Mouse (Mus musculus): ENCODE measurements around the gene Rusc1. TPM values are rescaled to one million over a fixed set of nuclear protein-coding genes. Genes with fewer than 3 reads are reported as not detected.

Gene Rusc1
- total and polyA plus RNA-seq, 3 experiments = 40.8 to 58.9 TPM; not detected in 1

GRCm38 (mm10) chr3:89058361-89058760 lies 34.8 kb downstream of the Rusc1 start:
- Histone ChIP-seq H3K36me3 (ENCODE audit: control insufficient read depth in 1 of 2, insufficient read depth in 2 of 2, low read length in 2 of 2) (peaks cover 0 to 75% of the 10 kb centered on the region in 2 experiments; a peak in 2 of 4 replicates), H3K4me1 (ENCODE audit: control insufficient read depth in 1 of 2, insufficient read depth in 2 of 2, low read length in 2 of 2) (no peaks in the 10 kb centered on the region), H3K4me3 (ENCODE audit: control insufficient read depth in 1 of 2, insufficient read depth in 1 of 2, low read depth in 2 of 2, low read length in 2 of 2) (no peak overlapping the region), H3K27me3 (ENCODE audit: control insufficient read depth in 1 of 2, insufficient read depth in 2 of 2, low read length in 2 of 2) (no peaks in the 10 kb centered on the region), H3K9me3 (replicated peaks; ENCODE audit: insufficient read depth, low read length) (no peaks in the 10 kb centered on the region), H3K9ac (ENCODE audit: control insufficient read depth, low read depth, low read length, poor library complexity, severe bottlenecking) (no peak overlapping the region), H3K79me2 (ENCODE audit: control insufficient read depth, insufficient read depth, low read length, poor library complexity) (no peaks in the 10 kb centered on the region), H3K27ac (ENCODE audit: control insufficient read depth, low read depth, low read length) (no peak overlapping the region)
- no peak for DNase-seq (ENCODE audit: low read depth, low spot score)
- TF ChIP-seq POLR2AphosphoS2 (IDR thresholded peaks at IDR 0.05; ENCODE audit: low read length) (no peak), MAFK (IDR thresholded peaks at IDR 0.05; ENCODE audit: borderline replicate concordance, low read depth, low read length) (no peak), UBTF (IDR thresholded peaks at IDR 0.05; ENCODE audit: borderline replicate concordance, insufficient read depth, low read depth, low read length) (no peak), ELF1 (IDR thresholded peaks at IDR 0.05; ENCODE audit: low read depth, low read length) (no peak), SMC3 (IDR thresholded peaks at IDR 0.05; ENCODE audit: low read depth, low read length) (no peak), POLR2AphosphoS5 (IDR thresholded peaks at IDR 0.05; ENCODE audit: borderline replicate concordance, low read depth, low read length) (no peak), ZC3H11A (IDR thresholded peaks at IDR 0.05; ENCODE audit: low read depth, low read length) (no peak), BHLHE40 (IDR thresholded peaks at IDR 0.05; ENCODE audit: borderline replicate concordance, low read depth, low read length) (no peak), TAL1 (IDR thresholded peaks at IDR 0.05; ENCODE audit: low read length) (no peak), ETS1 (IDR thresholded peaks at IDR 0.05; ENCODE audit: low read depth, low read length) (no peak), USF1 (IDR thresholded peaks at IDR 0.05; ENCODE audit: low read depth, low read length) (no peak), MAX (IDR thresholded peaks at IDR 0.05; ENCODE audit: low read length) (no peak), NRF1 (IDR thresholded peaks at IDR 0.05; ENCODE audit: insufficient read depth, low read depth, low read length, poor library complexity, severe bottlenecking) (no peak), MYB (IDR thresholded peaks at IDR 0.05; ENCODE audit: low read depth, low read length) (no peak), CHD1 (IDR thresholded peaks at IDR 0.05; ENCODE audit: low read depth, low read length) (no peak), TCF12 (IDR thresholded peaks at IDR 0.05; ENCODE audit: low read depth, low read length) (no peak)

DNA sequence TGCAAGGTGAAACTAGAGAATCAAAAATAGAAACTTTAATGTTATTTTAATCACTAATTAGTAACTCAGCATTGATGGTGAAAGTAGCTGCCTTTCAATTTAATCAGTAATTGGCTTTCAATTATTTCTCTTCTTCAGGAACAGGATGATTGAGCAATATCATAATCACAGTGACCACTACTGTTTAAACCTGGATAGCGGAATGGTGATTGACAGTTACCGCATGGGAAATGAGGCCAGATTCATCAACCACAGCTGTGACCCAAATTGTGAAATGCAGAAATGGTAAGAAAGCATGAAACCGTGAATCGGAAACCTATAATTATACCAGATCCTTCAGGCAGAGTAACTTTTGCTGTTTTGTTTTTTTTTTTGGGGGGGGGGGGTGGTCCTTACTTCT lies 49.8 kb downstream of the Rusc1 start:
- Histone ChIP-seq H3K9ac (ENCODE audit: control insufficient read depth, low read depth, low read length, poor library complexity, severe bottlenecking) (no peak overlapping the region), H3K36me3 (ENCODE audit: control insufficient read depth in 1 of 2, insufficient read depth in 2 of 2, low read length in 2 of 2) (peaks cover 0 to 65% of the 10 kb centered on the region in 2 experiments; a peak in 2 of 4 replicates), H3K27ac (ENCODE audit: control insufficient read depth, low read depth, low read length) (no peak overlapping the region)

More for the DNA sequence above, 49.8 kb downstream of the Rusc1 start:
- no peaks in the 10 kb centered on the region for H3K9me3 ChIP-seq (replicated peaks; ENCODE audit: insufficient read depth, low read length)
- no peaks in the 10 kb centered on the region for H3K27me3 ChIP-seq (ENCODE audit: control insufficient read depth in 1 of 2, insufficient read depth in 2 of 2, low read length in 2 of 2)
- DNase-seq (ENCODE audit: low read depth, low spot score) = no peak
- H3K4me3 ChIP-seq (ENCODE audit: control insufficient read depth in 1 of 2, insufficient read depth in 1 of 2, low read depth in 2 of 2, low read length in 2 of 2) = no peak overlapping the region
- TF ChIP-seq SIN3A (IDR thresholded peaks at IDR 0.05; ENCODE audit: low read length) (no peak), USF2 (IDR thresholded peaks at IDR 0.05; ENCODE audit: borderline replicate concordance in 1 of 2, insufficient read depth in 1 of 2, low read depth in 1 of 2, low read length in 2 of 2) (no peak), MAX (IDR thresholded peaks at IDR 0.05; ENCODE audit: low read length) (no peak)
- H3K79me2 ChIP-seq (ENCODE audit: control insufficient read depth, insufficient read depth, low read length, poor library complexity) = no peaks in the 10 kb centered on the region
- no peaks in the 10 kb centered on the region for H3K4me1 ChIP-seq (ENCODE audit: control insufficient read depth in 1 of 2, insufficient read depth in 2 of 2, low read length in 2 of 2)

Other genes starting within 250 kb of the Rusc1 start
- 70.6 and 82.6 TPM in 2 replicates for gene Msto1, start 179.3 kb downstream of the Rusc1 start, total RNA-seq (2012; rRNA removed)
- 100 to 1,000 TPM in 1 of 2 experiments, not detected in 1; 101 TPM for gene Msto1, start 179.3 kb downstream of the Rusc1 start, polyA plus RNA-seq (2012; ENCODE audit: insufficient read depth in 1 of 2, insufficient read length in 2 of 2, low read depth in 1 of 2, low replicate concordance in 2 of 2, missing spikeins in 1 of 2)
- 9.6 and 10.3 TPM in 2 replicates for gene Ash1l, start 142.7 kb downstream of the Rusc1 start, total RNA-seq (2012; rRNA removed)
- gene Ash1l, start 142.7 kb downstream of the Rusc1 start, polyA plus RNA-seq (2012; ENCODE audit: insufficient read depth in 1 of 2, insufficient read length in 2 of 2, low read depth in 1 of 2, low replicate concordance in 2 of 2, missing spikeins in 1 of 2) = 10 to 100 TPM; 12.8 to 22.2 TPM
- gene Dap3, start 142.1 kb downstream of the Rusc1 start, total RNA-seq (2012; rRNA removed) = 192 and 247 TPM in 2 replicates
- gene Dap3, start 142.1 kb downstream of the Rusc1 start, polyA plus RNA-seq (2012; ENCODE audit: insufficient read depth in 1 of 2, insufficient read length in 2 of 2, low read depth in 1 of 2, low replicate concordance in 2 of 2, missing spikeins in 1 of 2) = 100 to 1,000 TPM in 1 of 2 experiments, not detected in 1; 293 TPM
- gene Gm43738, start 7.8 kb upstream of the Rusc1 start, total RNA-seq (2012; rRNA removed) = not detected in 2 replicates
- gene Gm43738, start 7.8 kb upstream of the Rusc1 start, polyA plus RNA-seq (2012; ENCODE audit: insufficient read depth in 1 of 2, insufficient read length in 2 of 2, low read depth in 1 of 2, low replicate concordance in 2 of 2, missing spikeins in 1 of 2) = not detected
- gene Fdps, start 8.6 kb upstream of the Rusc1 start, total RNA-seq (2012; rRNA removed) = 239 and 267 TPM in 2 replicates
- 100 to 1,000 TPM in 1 of 2 experiments, not detected in 1; 226 TPM for gene Fdps, start 8.6 kb upstream of the Rusc1 start, polyA plus RNA-seq (2012; ENCODE audit: insufficient read depth in 1 of 2, insufficient read length in 2 of 2, low read depth in 1 of 2, low replicate concordance in 2 of 2, missing spikeins in 1 of 2)
- 41.1 and 53.2 TPM in 2 replicates for gene Pklr, start 42.8 kb upstream of the Rusc1 start, total RNA-seq (2012; rRNA removed)
- gene Pklr, start 42.8 kb upstream of the Rusc1 start, polyA plus RNA-seq (2012; ENCODE audit: insufficient read depth in 1 of 2, insufficient read length in 2 of 2, low read depth in 1 of 2, low replicate concordance in 2 of 2, missing spikeins in 1 of 2) = 100 to 1,000 TPM; 133 to 185 TPM
- 4.0 TPM in 2 replicates for gene Hcn3, start 66.9 kb upstream of the Rusc1 start, total RNA-seq (2012; rRNA removed)
- gene Hcn3, start 66.9 kb upstream of the Rusc1 start, polyA plus RNA-seq (2012; ENCODE audit: insufficient read depth in 1 of 2, insufficient read length in 2 of 2, low read depth in 1 of 2, low replicate concordance in 2 of 2, missing spikeins in 1 of 2) = 1 to 10 TPM in 1 of 2 experiments, not detected in 1; 7.4 TPM
- 27.5 and 28.2 TPM in 2 replicates for gene Clk2, start 71.5 kb upstream of the Rusc1 start, total RNA-seq (2012; rRNA removed)
- gene Clk2, start 71.5 kb upstream of the Rusc1 start, polyA plus RNA-seq (2012; ENCODE audit: insufficient read depth in 1 of 2, insufficient read length in 2 of 2, low read depth in 1 of 2, low replicate concordance in 2 of 2, missing spikeins in 1 of 2) = 100 to 1,000 TPM in 1 of 2 experiments, 10 to 100 TPM in 1; 83.6 to 138 TPM
- 78.1 and 101 TPM in 2 replicates for gene Scamp3, start 84.2 kb upstream of the Rusc1 start, total RNA-seq (2012; rRNA removed)
- 100 to 1,000 TPM in 1 of 2 experiments, not detected in 1; 287 TPM for gene Scamp3, start 84.2 kb upstream of the Rusc1 start, polyA plus RNA-seq (2012; ENCODE audit: insufficient read depth in 1 of 2, insufficient read length in 2 of 2, low read depth in 1 of 2, low replicate concordance in 2 of 2, missing spikeins in 1 of 2)
- gene Fam189b, start 89.8 kb upstream of the Rusc1 start, total RNA-seq (2012; rRNA removed) = 6.2 and 7.0 TPM in 2 replicates
- 10 to 100 TPM in 1 of 2 experiments, not detected in 1; 35.3 TPM for gene Fam189b, start 89.8 kb upstream of the Rusc1 start, polyA plus RNA-seq (2012; ENCODE audit: insufficient read depth in 1 of 2, insufficient read length in 2 of 2, low read depth in 1 of 2, low replicate concordance in 2 of 2, missing spikeins in 1 of 2)
- 42.8 and 49.1 TPM in 2 replicates for gene Gba, start 109.6 kb upstream of the Rusc1 start, total RNA-seq (2012; rRNA removed)
- 10 to 100 TPM in 1 of 2 experiments, not detected in 1; 55.0 TPM for gene Gba, start 109.6 kb upstream of the Rusc1 start, polyA plus RNA-seq (2012; ENCODE audit: insufficient read depth in 1 of 2, insufficient read length in 2 of 2, low read depth in 1 of 2, low replicate concordance in 2 of 2, missing spikeins in 1 of 2)
- 1.8 and 3.4 TPM in 2 replicates for gene Thbs3, start 121.9 kb upstream of the Rusc1 start, total RNA-seq (2012; rRNA removed)
- gene Thbs3, start 121.9 kb upstream of the Rusc1 start, polyA plus RNA-seq (2012; ENCODE audit: insufficient read depth in 1 of 2, insufficient read length in 2 of 2, low read depth in 1 of 2, low replicate concordance in 2 of 2, missing spikeins in 1 of 2) = 1 to 10 TPM in 1 of 2 experiments, not detected in 1; 4.9 TPM
- 312 and 314 TPM in 2 replicates for gene Mtx1, start 133.8 kb upstream of the Rusc1 start, total RNA-seq (2012; rRNA removed)
- gene Mtx1, start 133.8 kb upstream of the Rusc1 start, polyA plus RNA-seq (2012; ENCODE audit: insufficient read depth in 1 of 2, insufficient read length in 2 of 2, low read depth in 1 of 2, low replicate concordance in 2 of 2, missing spikeins in 1 of 2) = 100 to 1,000 TPM in 1 of 2 experiments, not detected in 1; 369 TPM
- gene Muc1, start 135.7 kb upstream of the Rusc1 start, total RNA-seq (2012; rRNA removed) = 0.04 and 0.13 TPM in 2 replicates
- 1 to 10 TPM in 1 of 2 experiments, not detected in 1; 1.1 TPM for gene Muc1, start 135.7 kb upstream of the Rusc1 start, polyA plus RNA-seq (2012; ENCODE audit: insufficient read depth in 1 of 2, insufficient read length in 2 of 2, low read depth in 1 of 2, low replicate concordance in 2 of 2, missing spikeins in 1 of 2)
- gene Krtcap2, start 152.7 kb upstream of the Rusc1 start, total RNA-seq (2012; rRNA removed) = 171 and 180 TPM in 2 replicates
- 100 to 1,000 TPM in 1 of 2 experiments, not detected in 1; 497 TPM for gene Krtcap2, start 152.7 kb upstream of the Rusc1 start, polyA plus RNA-seq (2012; ENCODE audit: insufficient read depth in 1 of 2, insufficient read length in 2 of 2, low read depth in 1 of 2, low replicate concordance in 2 of 2, missing spikeins in 1 of 2)
- gene Trim46, start 153.0 kb upstream of the Rusc1 start, total RNA-seq (2012; rRNA removed) = 2.4 and 3.3 TPM in 2 replicates
- gene Trim46, start 153.0 kb upstream of the Rusc1 start, polyA plus RNA-seq (2012; ENCODE audit: insufficient read depth in 1 of 2, insufficient read length in 2 of 2, low read depth in 1 of 2, low replicate concordance in 2 of 2, missing spikeins in 1 of 2) = 1 to 10 TPM in 1 of 2 experiments, not detected in 1; 7.7 TPM
- 246 and 271 TPM in 2 replicates for gene Dpm3, start 166.0 kb upstream of the Rusc1 start, total RNA-seq (2012; rRNA removed)
- gene Dpm3, start 166.0 kb upstream of the Rusc1 start, polyA plus RNA-seq (2012; ENCODE audit: insufficient read depth in 1 of 2, insufficient read length in 2 of 2, low read depth in 1 of 2, low replicate concordance in 2 of 2, missing spikeins in 1 of 2) = 100 to 1,000 TPM in 1 of 2 experiments, not detected in 1; 237 TPM
- gene Slc50a1, start 177.3 kb upstream of the Rusc1 start, total RNA-seq (2012; rRNA removed) = 17.2 and 22.5 TPM in 2 replicates
- gene Slc50a1, start 177.3 kb upstream of the Rusc1 start, polyA plus RNA-seq (2012; ENCODE audit: insufficient read depth in 1 of 2, insufficient read length in 2 of 2, low read depth in 1 of 2, low replicate concordance in 2 of 2, missing spikeins in 1 of 2) = 10 to 100 TPM in 1 of 2 experiments, not detected in 1; 45.9 TPM
- not detected in 2 replicates for gene Efna1, start 187.8 kb upstream of the Rusc1 start, total RNA-seq (2012; rRNA removed)
- not detected for gene Efna1, start 187.8 kb upstream of the Rusc1 start, polyA plus RNA-seq (2012; ENCODE audit: insufficient read depth in 1 of 2, insufficient read length in 2 of 2, low read depth in 1 of 2, low replicate concordance in 2 of 2, missing spikeins in 1 of 2)
- gene Efna3, start 229.7 kb upstream of the Rusc1 start, total RNA-seq (2012; rRNA removed) = 0.54 and 0.78 TPM in 2 replicates
- gene Efna3, start 229.7 kb upstream of the Rusc1 start, polyA plus RNA-seq (2012; ENCODE audit: insufficient read depth in 1 of 2, insufficient read length in 2 of 2, low read depth in 1 of 2, low replicate concordance in 2 of 2, missing spikeins in 1 of 2) = 1 to 10 TPM in 1 of 2 experiments, not detected in 1; 1.2 TPM
- gene Efna4, start 244.7 kb upstream of the Rusc1 start, total RNA-seq (2012; rRNA removed) = 1.4 and 1.9 TPM in 2 replicates
- gene Efna4, start 244.7 kb upstream of the Rusc1 start, polyA plus RNA-seq (2012; ENCODE audit: insufficient read depth in 1 of 2, insufficient read length in 2 of 2, low read depth in 1 of 2, low replicate concordance in 2 of 2, missing spikeins in 1 of 2) = 1 to 10 TPM in 1 of 2 experiments, not detected in 1; 4.5 TPM